Mouse (Mus musculus) kidney, adult 10 weeks (tissue): ENCODE results near the gene Plk3. TPM values are rescaled to one million over a fixed set of nuclear protein-coding genes. Genes with fewer than 3 reads are reported as not detected.

Source experiments
- polyA plus RNA-seq: library from polyadenylated mRNA; stranded (reverse); fragments of 350-450 nt; fragmentation: Illumina TruSeq; extraction: RNeasy Lipid Tissue Mini Kit (QIAGEN cat#74804); gene quantifications from one replicate; pipeline ENCODE4 v1.2.3, GENCODE M21; 2014; ENCODE audit warnings: low read depth, low replicate concordance

Plk3 gene
- polyA plus RNA-seq, result 0.49 TPM

DNA sequence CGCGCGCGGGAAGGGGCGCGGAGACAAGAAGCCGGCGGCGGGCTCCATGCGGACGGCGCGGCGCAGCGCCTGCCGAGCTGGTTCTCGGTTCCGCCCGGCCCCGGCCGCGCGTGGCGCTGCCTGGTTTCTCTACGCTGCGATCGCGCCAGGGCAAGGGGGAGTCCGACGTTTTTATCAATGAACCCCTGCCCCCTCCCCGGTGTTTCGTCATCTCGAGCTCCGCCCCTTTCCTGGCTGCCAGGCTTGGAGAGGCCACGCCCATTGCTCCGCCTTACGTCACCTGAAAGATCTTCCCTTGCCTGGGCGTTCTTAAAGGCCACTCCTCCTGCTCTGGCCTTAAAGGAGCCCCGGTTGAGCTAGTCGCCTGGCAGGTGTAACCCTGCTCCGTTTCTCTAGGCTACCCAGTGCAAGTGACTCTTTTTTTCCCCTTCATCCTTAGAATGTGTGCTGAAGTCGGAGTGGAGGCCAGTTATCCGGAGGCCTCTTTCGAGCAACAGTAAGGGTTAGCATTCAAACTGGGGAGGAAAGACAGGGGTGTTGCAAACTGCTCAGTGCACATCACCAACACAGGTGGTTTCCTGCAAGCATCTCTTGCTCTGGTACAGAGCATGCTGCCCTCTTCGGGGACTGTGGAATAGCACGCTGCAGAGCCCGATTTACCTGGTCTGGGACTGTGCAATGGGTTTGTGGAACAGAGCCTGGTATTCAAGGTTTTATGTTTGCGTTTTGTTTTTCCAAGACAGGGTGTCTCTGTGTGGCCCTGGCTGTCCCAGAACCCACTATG, at the start of gene Plk3:
TSS of gene Plk3 (minus strand) at position 147 of the 784 bp plus-strand sequence.

GRCm38 (mm10) chr4:117181863-117182758, 48.3 kb upstream of the Plk3 start, which contains the start of gene Kif2c:
Kif2c (minus strand) TSS chr4:117182639.

DNA sequence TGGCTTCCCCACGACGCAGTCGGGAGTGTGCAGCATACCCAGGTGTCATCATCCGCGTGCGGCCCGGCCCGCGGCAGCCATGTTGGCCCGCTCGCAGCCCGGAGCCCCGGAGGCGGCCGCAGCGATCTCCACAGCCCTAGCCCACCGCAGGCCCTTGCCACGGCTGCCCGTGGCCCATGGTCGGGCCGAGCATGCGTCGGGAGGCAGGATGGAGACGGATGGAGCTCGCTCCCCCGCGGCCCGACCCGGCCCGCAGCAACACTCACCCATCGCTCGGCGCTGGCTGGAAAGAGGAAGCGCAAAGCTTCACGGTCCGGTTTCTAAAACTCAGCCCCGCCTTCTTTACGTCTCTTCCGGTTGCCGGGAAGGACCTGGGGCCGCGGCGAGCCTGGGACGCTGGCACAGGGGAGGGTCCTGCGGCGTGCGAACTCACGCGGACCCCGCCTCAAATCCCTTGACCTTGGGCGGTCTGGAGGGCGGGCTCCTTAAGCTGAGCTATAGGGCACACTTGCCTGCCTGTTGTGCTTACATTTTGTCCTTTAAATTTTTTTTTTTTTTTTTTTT, 22.1 kb upstream of the Plk3 start, which contains the start of gene Rps8:
TSS of gene Rps8 (minus strand) at position 452 of the 564 bp plus-strand sequence.

DNA sequence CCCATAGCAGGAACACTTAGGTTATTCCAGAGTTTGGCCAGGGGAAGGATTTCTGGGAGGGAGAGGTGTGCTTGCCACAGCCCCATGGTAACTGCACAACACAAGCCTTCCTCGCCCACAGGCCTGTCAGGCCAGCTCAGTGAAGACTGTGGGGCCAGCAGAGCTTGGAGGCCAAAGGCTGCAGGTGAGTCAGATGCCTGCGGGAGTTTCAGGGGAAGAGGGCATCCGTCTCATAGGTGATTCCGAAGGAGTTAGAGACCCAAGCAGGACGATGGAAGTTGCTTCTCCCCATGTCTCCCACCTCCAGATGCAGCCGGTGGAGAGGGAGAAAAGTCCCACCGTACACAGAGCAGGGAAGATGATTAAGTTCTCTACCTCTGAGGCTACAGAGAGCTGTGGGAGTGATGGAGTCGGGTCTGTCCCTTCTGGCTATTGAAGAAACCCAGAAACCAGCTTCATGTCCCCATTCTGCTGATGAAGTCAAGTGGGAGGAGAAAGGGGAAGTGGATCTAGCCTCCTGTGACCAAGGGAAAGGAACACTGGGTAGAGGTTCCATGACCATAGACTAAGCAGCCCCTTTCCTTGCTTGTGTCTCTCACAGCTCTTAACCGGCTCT, 7.0 kb downstream of the Plk3 start, which contains the start of gene Tctex1d4:
TSS of gene Tctex1d4 (plus strand) at position 120 of the 616 bp plus-strand sequence.

GRCm38 (mm10) chr4:117125348-117125909, 8.3 kb downstream of the Plk3 start, which contains the start of gene Btbd19:
Btbd19 (minus strand) TSS chr4:117125725.

GRCm38 (mm10) chr4:117095551-117096452, 38.0 kb downstream of the Plk3 start, which contains the start of gene Ptch2:
Ptch2 (plus strand) TSS chr4:117096075.

Other genes starting within 250 kb of the Plk3 start
- 8.9 TPM for gene Urod, start 139.6 kb downstream of the Plk3 start, polyA plus RNA-seq
- 8.0 TPM for gene Hectd3, start 138.6 kb downstream of the Plk3 start, polyA plus RNA-seq
- 26.6 TPM for gene Eif2b3, start 114.6 kb downstream of the Plk3 start, polyA plus RNA-seq
- gene Ptch2, start 37.9 kb downstream of the Plk3 start, polyA plus RNA-seq, result not detected
- 0.73 TPM for gene Btbd19, start 8.2 kb downstream of the Plk3 start, polyA plus RNA-seq
- gene Tctex1d4, start 7.2 kb downstream of the Plk3 start, polyA plus RNA-seq, result not detected
- gene Rps8, start 22.3 kb upstream of the Plk3 start, polyA plus RNA-seq, result 56.0 TPM
- 0.16 TPM for gene Kif2c, start 48.7 kb upstream of the Plk3 start, polyA plus RNA-seq
- 1.1 TPM for gene Tmem53, start 118.0 kb upstream of the Plk3 start, polyA plus RNA-seq
- 0.32 TPM for gene Armh1, start 118.2 kb upstream of the Plk3 start, polyA plus RNA-seq